Mouse (Mus musculus): ENCODE measurements at regions not wholly inside any gene's neighbourhood (a gene's known extent, or its start where the extent isn't known, plus 50 kb on each side); places are given as distances from the start of the nearest gene placed in this dataset.
"Not testable (repeated sequence)": the region's sequence is repeated elsewhere in the genome, so short reads cannot be mapped to it uniquely, and the experiment has no call there.

- not testable (repeated sequence) for DNase-seq (ENCODE audit: low spot score)
These were observed 56.9 kb downstream of the Zfp36l1 start for GRCm38 (mm10) chr12:80055894-80056293.

DNA sequence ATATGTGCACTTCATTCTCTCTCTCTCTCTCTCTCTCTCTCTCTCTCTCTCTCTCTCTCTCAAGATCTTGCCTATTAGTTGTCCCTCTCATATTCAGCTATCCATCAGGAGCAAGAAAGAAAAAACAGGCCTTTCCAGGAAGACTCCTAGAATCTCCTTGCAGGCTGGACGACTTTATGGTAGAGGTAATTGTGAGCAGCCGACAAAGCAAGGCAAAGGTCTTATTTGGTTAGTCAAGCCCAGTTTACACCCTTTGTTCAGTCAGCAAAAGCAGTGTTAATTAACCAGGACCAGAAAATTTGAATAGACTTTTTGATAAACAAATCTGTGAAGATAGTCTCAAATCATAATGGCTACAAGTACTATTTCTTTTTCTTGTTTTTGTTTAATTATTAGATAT, 57.4 kb downstream of the Zfp36l1 start:
- no peak for DNase-seq (ENCODE audit: low spot score)

DNA sequence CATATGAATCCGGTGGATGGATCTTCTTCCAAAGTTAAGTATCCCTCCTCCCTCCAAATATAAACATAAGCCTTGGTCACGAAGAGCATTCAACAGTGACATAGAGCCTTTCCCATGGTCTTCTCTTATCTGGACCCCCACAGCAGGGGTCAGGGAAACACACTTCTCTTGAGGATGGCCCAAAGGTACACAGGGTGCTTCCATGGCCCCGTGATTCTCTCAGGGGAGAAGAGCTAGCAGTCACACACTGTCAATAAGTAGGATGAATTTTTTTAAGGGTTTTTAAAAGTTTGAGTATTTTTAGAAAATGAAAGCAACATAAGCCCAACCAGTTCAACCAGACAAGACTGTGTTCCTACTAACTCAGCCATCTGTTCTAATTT, 58.2 kb downstream of the Zfp36l1 start:
- no peak for DNase-seq (ENCODE audit: low spot score)

DNA sequence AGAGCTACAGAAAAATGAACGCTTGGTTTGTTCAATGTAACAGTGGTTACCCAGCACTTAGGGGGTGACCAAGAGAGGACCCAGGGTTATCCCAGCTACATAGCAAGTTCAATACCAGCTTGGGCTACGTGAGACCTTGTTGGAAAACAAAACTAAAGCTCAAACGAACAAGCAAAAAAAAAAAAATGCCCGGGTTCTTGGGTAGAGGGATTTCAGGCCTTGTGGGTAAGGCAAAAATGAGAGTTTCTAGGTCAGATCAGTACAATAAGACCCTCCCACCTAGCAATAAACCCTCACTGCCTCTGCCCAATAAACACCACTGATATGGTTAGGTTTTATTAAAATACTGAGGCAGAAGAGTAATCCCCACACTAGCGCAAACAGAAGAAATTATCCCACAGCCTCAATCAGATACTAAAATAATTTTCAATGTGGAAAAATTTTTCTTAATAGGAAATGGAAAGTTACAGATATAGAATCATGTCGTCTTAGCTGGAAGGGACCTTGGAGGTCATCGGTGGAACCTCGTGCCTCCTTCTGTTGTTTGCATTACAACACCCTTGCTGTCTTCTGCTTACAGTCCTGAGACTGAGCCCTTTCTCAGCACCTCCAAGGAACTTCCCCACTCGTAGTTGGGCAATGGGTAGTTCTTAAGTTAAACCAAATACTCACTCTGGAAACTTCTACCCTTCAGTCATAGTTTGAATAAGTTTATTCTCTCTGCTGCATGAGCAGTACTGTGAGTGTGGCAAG, 58.7 kb downstream of the Zfp36l1 start:
- no peak for DNase-seq (ENCODE audit: low spot score)

GRCm38 (mm10) chr12:80048215-80048979, 64.4 kb downstream of the Zfp36l1 start:
- DNase-seq (ENCODE audit: low spot score) = no peak

- no peak for DNase-seq (ENCODE audit: low spot score)
These were observed 66.0 kb downstream of the Zfp36l1 start for GRCm38 (mm10) chr12:80046625-80047303.

GRCm38 (mm10) chr12:80041510-80042324, 71.1 kb downstream of the Zfp36l1 start:
- no peak for DNase-seq (ENCODE audit: low spot score)

DNA sequence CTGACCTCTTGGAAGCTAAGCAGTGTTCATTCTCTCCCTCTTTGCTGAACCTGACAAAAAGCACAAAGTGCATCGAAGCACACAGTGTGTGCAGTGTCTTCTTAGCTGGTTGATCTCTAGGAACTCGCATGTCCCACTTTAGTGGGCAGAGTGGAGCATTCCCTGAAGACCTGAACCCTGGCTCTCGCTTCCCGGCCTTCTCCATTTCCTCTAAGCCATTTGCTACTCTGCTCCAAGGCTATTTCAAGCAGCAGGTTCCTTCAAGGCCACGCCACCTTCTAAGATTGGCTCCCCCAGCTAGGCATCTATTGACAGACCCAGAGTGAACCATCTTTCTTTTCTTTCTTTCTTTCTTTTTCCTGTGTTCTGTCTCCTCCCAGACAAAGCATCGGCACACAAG, 71.8 kb downstream of the Zfp36l1 start:
- DNase-seq (ENCODE audit: low spot score) = no peak

DNA sequence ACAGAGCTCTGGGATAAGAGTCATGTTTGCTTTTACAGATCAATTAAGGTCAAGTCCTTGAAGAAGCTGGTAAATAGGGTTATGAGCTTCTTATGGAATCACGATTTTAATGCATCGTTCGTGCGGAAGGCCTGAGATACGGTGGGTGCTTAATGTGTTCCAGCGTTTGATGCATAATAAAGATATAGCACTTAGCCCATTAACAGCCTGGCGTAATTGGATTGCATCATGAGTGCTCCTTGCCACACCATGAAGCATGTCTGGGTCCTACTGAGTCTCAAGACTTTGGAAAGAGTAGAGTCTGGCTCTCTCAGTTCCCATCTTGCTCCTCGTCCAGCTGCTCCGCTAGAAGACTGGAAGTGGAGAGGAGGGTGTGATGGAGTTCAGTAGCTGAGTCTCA, 72.6 kb downstream of the Zfp36l1 start:
- no peak for DNase-seq (ENCODE audit: low spot score)

DNA sequence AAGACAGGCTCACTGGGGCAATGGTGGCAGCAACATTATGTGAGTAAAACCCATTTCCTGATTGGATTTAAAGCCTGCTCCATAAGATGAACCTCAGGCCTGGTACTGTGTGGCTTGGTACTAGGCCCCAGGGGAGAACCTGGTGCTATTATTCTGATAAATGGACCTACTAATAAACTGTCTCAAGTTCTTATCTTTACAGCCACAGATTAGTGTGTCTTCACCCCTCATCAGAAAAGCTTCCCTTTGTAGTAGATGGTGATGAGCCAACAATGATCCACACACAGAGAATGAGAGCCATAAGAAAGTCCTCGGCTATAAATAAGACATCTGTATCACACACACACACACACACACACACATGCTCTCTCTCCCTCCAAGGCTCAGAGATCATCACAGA, 73.7 kb downstream of the Zfp36l1 start:
- no peak for DNase-seq (ENCODE audit: low spot score)

DNA sequence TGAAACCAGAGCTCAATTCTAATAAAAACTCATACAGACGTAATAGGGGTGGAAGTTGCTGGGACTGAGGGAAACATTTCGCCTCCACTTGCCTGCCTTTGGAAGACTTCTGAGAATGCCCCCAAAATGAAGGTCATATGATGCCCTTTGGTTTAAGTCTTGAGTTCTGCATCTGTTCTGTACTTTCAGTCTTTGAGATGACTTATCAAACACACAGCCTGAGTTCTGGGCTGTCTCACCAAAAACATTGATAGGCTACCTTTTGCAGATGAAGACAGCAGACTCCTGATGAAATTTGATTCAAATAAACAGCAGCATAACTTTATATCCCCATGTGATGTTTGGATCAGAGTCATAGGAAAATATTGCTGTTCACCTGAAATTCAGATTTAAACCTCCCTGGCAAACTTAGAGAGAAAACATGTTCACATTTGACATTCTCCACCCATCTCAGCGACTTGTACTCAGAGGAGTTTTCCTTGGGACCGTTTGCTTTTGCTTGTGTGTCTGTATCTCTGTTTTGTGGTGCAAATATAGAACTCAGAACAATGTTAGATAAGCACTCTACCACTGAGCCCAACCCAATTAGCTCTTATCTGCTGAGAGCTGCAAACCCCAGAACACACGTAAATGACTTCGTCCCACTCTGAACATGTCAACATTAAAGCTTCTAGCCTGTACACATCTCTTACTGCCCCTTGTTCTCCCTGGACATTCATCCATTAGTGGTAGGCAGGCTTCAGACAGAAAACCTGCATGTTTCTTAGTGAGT, 77.1 kb downstream of the Zfp36l1 start:
- DNase-seq (ENCODE audit: low spot score) = no peak

DNA sequence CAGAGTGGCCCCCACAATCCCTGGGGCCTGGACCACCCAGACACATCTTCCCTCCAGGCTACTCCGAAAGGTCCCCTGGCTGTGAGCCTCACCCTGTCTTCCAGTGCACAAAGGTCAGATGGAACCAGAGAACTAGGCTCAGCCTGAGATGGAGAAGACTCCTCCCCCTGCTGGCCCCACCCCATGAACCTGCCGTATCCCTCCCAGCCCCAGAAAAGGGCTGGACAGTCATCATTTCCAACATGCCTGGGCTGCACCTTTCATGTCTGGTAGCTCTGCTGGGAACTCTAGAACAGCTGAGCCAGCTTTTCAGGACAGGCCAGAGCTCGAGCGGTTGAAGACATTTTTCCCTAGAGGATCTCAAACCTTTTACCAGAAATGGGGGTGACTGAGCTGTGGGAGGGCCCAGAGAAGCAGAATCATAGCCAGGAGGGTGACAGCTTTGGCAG, 77.8 kb downstream of the Zfp36l1 start:
- DNase-seq (ENCODE audit: low spot score) = no peak

GRCm38 (mm10) chr12:80034100-80034499, 78.7 kb downstream of the Zfp36l1 start:
- no peak for DNase-seq (ENCODE audit: low spot score)

- DNase-seq (ENCODE audit: low spot score) = no peak
These were observed 80.3 kb downstream of the Zfp36l1 start for GRCm38 (mm10) chr12:80032520-80032919.

DNA sequence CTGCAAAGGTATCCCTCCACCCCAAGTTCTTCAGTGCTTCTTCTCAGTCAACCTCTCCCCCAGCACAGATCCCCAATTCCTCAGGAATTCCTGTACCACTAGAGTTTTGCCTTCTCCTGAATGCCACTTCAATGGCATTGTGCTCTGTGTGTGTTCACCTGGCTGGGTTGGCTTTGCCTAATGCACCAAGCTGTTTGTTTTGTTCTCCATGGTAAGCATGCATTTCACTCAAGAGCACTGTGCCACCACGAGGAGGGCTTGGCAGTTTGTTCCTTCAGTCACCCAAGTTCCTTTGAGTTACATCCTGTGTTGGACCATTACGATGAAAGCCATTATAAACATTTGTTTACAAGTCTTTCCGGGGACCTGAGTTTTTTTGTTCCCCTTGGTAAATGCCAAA, 84.5 kb downstream of the Zfp36l1 start:
- no peak for DNase-seq (ENCODE audit: low spot score)

DNA sequence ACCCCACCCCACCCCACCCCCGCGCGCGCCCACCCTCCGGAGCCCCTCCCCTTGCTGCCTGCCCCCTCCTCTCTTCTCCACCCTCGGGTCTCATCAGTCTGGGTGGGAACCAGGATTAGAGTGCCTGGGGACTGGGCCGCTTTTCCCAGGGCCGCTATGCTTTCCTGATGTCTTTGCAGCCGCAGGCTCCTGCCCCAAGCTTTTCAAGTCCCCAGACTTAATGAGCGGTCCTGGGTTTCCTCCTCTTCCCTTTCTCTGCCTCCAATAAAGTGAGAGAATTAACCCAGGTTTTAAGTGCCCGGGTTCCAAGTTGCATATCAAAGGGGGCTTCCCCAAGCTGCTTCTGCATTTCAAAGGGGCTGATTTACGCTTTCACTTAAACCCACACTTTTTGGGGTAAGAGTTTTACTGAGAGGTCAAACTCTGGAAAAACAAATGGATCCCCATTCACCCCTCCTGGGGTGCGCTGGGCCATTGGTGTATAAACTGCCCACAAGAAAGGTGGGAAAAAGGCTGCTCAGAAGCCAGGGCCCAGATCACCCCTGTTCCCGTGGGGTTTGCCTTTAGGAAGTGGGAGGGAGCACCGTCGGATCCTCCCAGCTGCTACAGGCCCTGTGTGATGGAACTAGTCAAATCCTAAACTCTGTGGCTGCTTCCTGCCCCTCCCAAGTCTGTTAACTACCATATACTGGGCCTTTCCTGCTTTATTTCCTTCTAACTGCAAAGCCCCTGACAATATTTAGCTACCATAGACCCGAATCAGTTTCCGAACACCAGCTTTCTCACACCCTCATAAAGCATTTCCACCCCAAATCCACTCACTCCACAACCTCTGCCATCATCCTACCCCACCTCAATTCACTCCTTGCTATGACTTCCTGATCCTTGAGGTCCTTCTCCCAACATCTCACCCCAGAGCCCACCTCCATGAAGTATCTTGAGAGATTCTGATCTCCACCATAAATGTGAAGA, 89.4 kb downstream of the Zfp36l1 start:
- no peak for DNase-seq (ENCODE audit: low spot score)

DNA sequence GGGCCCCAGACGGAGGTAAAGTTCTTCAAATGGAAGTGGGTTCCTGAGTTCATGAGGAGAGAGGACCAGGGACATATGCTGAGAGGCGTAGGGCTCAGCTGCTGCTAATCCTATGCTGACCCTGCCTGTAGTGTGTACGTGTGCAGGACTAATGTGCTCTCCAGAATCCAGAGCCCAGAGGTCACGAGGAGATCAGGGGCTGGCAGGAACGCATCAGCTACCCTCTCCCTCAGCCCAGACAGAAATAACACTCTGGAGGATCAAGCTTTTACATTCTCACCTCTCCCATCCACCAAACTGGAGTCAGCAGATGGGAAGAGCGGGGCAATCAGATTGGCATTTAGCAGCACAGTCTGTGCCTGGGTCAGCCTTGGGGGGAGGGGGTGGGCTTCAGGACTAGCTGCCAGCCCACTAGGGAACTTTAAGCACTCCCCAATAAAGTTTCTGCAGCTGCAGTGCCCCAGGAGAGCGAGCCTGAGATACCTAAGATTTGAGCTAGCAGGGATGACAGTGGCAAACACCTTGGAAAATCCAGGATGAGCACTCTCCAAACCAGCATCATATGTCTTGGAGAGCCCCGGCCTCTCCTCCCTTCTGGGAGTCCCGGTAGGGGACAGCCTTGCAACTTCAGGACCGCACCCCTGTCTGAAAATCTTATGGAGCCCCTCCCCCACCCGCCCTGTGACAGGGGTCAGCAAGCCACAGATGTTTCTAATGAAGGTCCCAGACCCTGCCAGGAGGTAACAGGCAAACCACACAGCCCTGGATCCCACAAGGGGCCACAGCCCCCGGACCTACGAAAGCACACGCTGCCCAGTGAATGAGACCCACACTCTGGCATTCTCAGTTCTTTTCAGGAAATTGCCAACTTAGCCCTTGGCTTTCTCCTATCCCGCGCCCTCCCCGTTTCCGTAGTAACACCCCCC, 90.4 kb downstream of the Zfp36l1 start:
- no peak for DNase-seq (ENCODE audit: low spot score)

DNA sequence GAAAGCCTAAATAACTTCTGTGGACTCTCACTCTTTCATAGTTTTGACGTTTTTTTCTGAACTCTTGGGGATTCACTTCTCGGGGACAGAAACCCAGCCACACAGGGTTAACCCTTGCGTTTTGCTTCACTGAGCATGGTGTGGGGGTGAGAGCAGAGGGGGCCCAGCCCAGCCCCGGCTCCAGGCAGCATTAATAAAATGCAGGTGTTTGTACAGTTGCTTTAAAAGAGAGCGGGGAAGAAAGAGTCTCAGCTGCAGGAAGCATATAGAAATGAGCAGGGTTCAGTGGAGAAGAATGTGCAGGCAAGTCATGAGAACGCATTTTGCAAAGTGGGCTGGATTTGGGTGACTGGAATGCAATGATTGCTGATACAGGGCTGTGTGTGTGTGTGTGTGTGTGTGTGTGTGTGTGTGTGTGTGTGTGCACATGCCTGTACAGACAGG, 91.8 kb downstream of the Zfp36l1 start:
- DNase-seq (ENCODE audit: low spot score) = no peak

DNA sequence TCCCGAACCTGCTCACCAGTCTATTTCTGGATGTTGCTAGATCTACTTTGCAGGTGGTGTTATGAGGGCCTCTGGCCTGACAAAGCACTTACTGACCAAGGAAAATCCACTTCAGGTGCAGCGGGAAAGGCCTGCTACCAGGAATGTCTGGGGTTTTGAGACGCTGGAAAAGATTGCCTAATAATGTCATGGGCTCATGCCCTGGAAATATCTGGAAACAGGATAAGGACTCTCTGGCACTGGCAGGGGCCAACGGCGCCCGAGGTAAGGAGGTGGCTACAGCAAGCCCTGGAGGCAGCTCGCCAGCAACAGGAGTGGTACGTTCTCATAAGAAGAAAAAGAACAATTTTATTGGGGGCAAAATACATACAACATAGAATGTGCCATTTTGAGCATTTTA, 94.7 kb downstream of the Zfp36l1 start:
- DNase-seq (ENCODE audit: low spot score) = no peak

Data from layer of hippocampus, adult 9-10 months (tissue).